Mouse (Mus musculus) heart, embryonic 11.5 days (tissue): ENCODE measurements around the gene Trim7. TPM values are rescaled to one million over a fixed set of nuclear protein-coding genes. Genes with fewer than 3 reads are reported as not detected.
A peak's percentile ranks its signal among the peaks of the same experiment; 100 is the strongest.

Source experiments
- ATAC-seq: fragments of 200-750 bp; cut with Nextera tagmentation; replicated peaks from 2 replicates; pipeline ENCODE4 v1.8.0; 2017; ENCODE audit warnings: moderate library complexity; ENCODE audit not compliant: insufficient number of reproducible peaks, low FRiP score, low TSS enrichment
- H3K27ac ChIP-seq: fragments of 300-500 bp; sonication (generic); 2 replicates; pipeline ENCODE4 v1.5.1; 2014; ENCODE audit warnings: mild to moderate bottlenecking, low read depth, low read length
- H3K27me3 ChIP-seq: fragments of 300-500 bp; sonication (generic); 2 replicates; pipeline ENCODE4 v1.6.1; 2014; ENCODE audit warnings: mild to moderate bottlenecking, low read length, mixed read lengths; ENCODE audit not compliant: control insufficient read depth, insufficient read depth
- H3K36me3 ChIP-seq: fragments of 300-500 bp; sonication (generic); 2 replicates; pipeline ENCODE4 v1.6.1; 2014; ENCODE audit warnings: mild to moderate bottlenecking, low read length, moderate library complexity, mixed read lengths; ENCODE audit not compliant: control insufficient read depth, insufficient read depth
- H3K4me1 ChIP-seq: fragments of 300-500 bp; sonication (generic); 2 replicates; pipeline ENCODE4 v1.6.1; 2014; ENCODE audit warnings: low read length; ENCODE audit not compliant: control insufficient read depth, insufficient read depth
- H3K4me2 ChIP-seq: fragments of 300-500 bp; sonication (generic); 2 replicates; pipeline ENCODE4 v1.6.1; 2014; ENCODE audit warnings: mild to moderate bottlenecking, moderate library complexity
- H3K4me3 ChIP-seq: fragments of 300-500 bp; sonication (generic); 2 replicates; pipeline ENCODE4 v1.5.1; 2014; ENCODE audit warnings: low read depth, low read length
- H3K9ac ChIP-seq: fragments of 300-500 bp; sonication (generic); 2 replicates; pipeline ENCODE4 v1.6.1; 2014; ENCODE audit warnings: mild to moderate bottlenecking, low read depth, low read length, moderate library complexity
- H3K9me3 ChIP-seq: fragments of 300-500 bp; sonication (generic); replicated peaks from 2 replicates; pipeline ENCODE4 v1.6.1; 2016; ENCODE audit warnings: low read length; ENCODE audit not compliant: control insufficient read depth
- WGBS: fragments of 180-500 bp; shearing (Covaris S2); extraction: QIAGEN DNeasy Blood & Tissue Kit; methylation state at CpG from one replicate; pipeline ENCODE4 v1.1.7; 2014; ENCODE audit not compliant: insufficient replicate concordance; 5-methylcytosine and 5-hydroxymethylcytosine counted together
- polyA plus RNA-seq: library from polyadenylated mRNA; unstranded; fragments of >200 nt; fragmentation: Nextera tagmentation; extraction: Ambion mirVana; gene quantifications from 2 replicates; pipeline ENCODE4 v1.2.1, GENCODE M21; 2014

Trim7 gene
- polyA plus RNA-seq, 1 experiment from 2014 or later = 0.43 TPM

DNA sequence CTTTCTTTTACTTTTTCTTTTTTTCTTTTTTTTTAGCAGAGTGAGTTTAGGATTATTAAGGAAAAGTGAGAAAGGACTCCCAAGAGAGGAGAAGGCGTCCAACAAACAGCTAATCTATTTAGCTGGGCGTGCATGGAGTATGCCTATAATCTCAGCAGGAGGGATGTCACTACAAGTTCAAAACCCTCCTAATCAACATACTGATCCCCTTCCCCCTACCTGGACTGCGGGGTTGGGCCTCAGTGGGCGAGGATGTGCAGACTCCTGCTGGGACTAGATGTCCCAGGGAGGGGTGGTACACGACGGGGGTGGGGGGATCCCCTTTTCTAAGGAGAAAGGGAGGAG, 784 bp downstream of the Trim7 start:
- Histone ChIP-seq H3K9me3 (0 out of 2 replicates have a peak, but pooled peaks cover 3% of the 10 kb centered on the region), H3K4me3 (peak overlapping the region; percentile 48), H3K27me3 (peaks cover 5% of the 10 kb centered on the region; the same call in 1 of the 2 replicates), H3K4me1 (0 out of 2 replicates have a peak, but pooled peaks cover 3% of the 10 kb centered on the region), H3K27ac (no peak overlapping the region), H3K4me2 (peak overlapping the region; percentile 66), H3K9ac (peak overlapping the region; percentile 65; the same call in 1 of the 2 replicates), H3K36me3 (no peaks in the 10 kb centered on the region)
- ATAC-seq = no peak
- 2% methylated on average over 6 of the region's 6 CpGs for WGBS

DNA sequence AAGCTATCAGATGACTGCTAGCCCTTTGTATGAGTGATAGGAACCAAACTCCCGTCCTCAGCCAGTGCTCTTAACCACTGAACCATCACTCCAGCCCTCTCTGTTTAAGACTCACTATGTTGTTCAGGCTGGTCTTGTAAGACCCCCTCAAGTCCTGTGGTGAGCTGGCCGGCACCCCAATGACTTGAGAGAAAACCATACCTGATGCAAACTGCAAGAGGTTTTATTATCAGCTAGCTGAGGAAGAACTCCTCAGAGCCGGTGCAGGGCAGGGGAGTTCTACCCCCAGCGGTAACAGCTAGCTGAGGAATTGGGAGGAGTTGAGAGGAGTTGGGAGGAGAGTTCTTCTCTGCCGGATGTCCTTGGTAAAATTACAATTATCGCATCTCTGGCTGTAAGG, 2.0 kb downstream of the Trim7 start:
- Histone ChIP-seq H3K9ac (no peak overlapping the region), H3K4me2 (no peak overlapping the region), H3K4me1 (0 out of 2 replicates have a peak, but pooled peaks cover 3% of the 10 kb centered on the region), H3K36me3 (no peaks in the 10 kb centered on the region), H3K4me3 (no peak overlapping the region), H3K27ac (no peak overlapping the region), H3K9me3 (0 out of 2 replicates have a peak, but pooled peaks cover 3% of the 10 kb centered on the region), H3K27me3 (peaks cover 5% of the 10 kb centered on the region; the same call in 1 of the 2 replicates)
- 64% methylated on average over 6 of the region's 6 CpGs for WGBS
- ATAC-seq = no peak

DNA sequence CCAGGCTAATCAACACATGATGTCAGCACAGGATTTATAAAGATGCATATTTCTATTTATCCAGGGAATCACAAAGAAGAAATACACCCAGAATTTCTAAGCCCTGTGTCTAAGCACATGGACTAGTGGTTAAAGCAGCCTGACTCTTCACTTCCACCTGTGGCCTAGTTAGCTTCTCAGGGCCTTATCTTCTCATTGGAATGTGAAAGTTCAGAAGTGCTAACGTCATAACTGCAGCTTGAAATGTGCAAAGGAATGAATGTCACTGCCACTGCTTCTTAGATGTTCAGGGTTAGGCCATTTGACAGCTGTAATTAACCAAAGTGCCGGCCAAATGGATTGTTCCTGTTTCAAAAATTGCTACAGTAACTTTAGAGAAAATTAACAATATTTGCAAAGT, 4.3 kb downstream of the Trim7 start:
- Histone ChIP-seq H3K4me1 (no peaks in the 10 kb centered on the region), H3K36me3 (no peaks in the 10 kb centered on the region), H3K27me3 (no peaks in the 10 kb centered on the region), H3K4me2 (no peak overlapping the region), H3K9ac (no peak overlapping the region), H3K27ac (no peak overlapping the region), H3K4me3 (no peak overlapping the region), H3K9me3 (0 out of 2 replicates have a peak, but pooled peaks cover 3% of the 10 kb centered on the region)
- no peak for ATAC-seq
- WGBS = 32% methylated on average over 2 of the region's 2 CpGs

DNA sequence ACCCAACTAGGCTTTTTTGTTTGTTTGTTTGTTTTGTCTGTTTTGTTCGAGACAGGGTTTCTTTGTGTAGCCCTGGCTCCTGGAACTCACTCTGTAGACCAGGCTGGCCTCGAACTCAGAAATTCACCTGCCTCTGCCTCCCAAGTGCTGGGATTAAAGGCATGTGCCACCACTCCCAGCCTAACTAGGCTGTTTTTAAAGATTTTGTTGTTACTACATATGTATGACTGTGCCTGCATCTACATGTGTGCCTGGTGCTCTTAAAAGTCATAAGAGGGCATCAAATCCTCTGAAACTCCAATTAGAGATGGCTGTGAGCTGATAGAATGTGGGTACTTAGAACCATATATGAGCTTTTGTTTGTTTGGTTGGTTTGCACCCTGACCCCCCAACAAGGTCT, 5.3 kb downstream of the Trim7 start:
- Histone ChIP-seq H3K9me3 (0 out of 2 replicates have a peak, but pooled peaks cover 3% of the 10 kb centered on the region), H3K36me3 (no peaks in the 10 kb centered on the region), H3K27ac (no peak overlapping the region), H3K4me3 (no peak overlapping the region), H3K9ac (no peak overlapping the region), H3K4me2 (no peak overlapping the region), H3K27me3 (no peaks in the 10 kb centered on the region), H3K4me1 (no peaks in the 10 kb centered on the region)
- WGBS = 75% methylated on average over 2 of the region's 2 CpGs
- ATAC-seq = no peak

DNA sequence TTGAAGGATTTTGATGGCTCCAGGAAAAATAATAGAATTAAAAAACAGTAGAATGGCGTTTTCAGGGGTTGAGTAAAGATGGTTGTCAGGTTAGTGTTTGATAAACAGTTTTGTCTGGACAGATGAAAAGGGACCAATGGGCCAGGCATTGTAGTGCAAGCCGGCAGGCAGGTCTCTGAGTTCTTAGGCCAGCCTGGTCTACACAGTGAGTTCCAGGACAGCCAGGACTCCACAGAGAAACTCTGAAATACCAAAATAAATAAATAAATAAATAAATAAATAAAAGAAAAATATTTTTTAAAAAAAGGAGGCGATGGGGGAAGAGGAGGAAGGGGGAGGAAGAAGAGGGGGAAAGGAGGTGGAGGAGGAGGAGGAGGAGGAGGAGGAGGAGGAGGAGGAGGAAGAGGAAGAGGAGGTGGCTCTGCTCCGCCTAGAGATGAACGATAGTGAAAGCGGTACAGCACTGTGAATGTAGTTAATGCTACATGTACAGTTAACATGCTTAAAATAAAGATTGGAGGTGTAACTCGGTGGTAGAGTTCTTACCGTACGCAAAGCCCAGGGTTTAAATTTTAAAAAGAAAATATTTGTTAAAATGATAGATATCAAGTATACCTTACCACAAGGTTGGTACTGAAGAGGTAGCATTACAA, 7.3 kb downstream of the Trim7 start:
- Histone ChIP-seq H3K36me3 (no peaks in the 10 kb centered on the region), H3K27ac (no peak overlapping the region), H3K4me1 (no peaks in the 10 kb centered on the region), H3K27me3 (no peaks in the 10 kb centered on the region), H3K9ac (no peak overlapping the region), H3K4me2 (peak overlapping the region; percentile 65), H3K4me3 (peak overlapping the region; percentile 63), H3K9me3 (no peaks in the 10 kb centered on the region)
- ATAC-seq = no peak
- WGBS = 34% methylated on average over 9 of the region's 9 CpGs

DNA sequence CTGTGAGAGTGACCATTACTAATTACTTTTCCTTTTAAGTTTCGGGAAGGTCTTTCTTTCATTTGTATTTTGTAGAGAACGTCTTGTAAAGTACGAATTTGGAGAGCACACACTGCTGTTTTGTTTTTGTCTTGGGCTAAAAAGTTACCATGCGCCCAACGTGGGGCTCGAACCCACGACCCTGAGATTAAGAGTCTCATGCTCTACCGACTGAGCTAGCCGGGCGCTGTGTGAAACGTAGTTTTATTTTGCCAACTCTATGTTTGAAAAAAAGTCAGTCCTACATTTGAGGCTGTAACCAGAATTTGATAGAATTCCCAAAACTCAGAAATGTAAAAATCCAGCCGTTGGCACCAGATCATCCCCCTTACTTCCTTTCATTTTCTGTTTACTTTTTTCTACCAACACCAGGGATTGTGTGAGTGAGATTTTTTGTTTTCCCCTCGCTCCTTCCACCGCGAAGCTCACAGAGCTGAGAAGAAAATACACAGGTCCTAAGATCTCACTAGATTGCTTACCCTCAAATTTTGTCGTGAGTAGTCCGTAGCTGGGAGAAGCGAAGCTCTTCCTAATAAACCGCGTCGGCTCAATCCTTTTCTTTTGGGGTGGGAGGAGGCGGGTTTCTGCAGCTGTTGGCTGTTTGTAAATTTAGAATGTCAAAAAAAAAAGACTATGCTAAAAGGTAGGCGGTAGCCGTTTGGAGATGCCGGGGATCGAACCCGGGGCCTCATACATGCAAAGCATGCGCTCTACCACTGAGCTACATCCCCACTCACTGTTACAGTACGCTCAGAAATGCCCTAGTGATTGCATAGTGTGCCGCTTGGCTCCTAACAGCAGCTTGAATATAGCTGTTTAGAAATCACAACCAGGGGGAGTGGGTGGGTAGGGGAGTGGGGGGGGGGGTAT, 8.0 kb downstream of the Trim7 start:
- Histone ChIP-seq H3K36me3 (no peaks in the 10 kb centered on the region), H3K4me1 (0 out of 2 replicates have a peak, but pooled peaks cover 3% of the 10 kb centered on the region), H3K4me2 (peak overlapping the region; percentile 65), H3K9me3 (no peaks in the 10 kb centered on the region), H3K4me3 (peak overlapping the region; percentile 63), H3K27ac (0 out of 2 replicates have a peak overlapping the region, but pooled peaks have one; percentile 12), H3K27me3 (no peaks in the 10 kb centered on the region), H3K9ac (peak overlapping the region; percentile 56)
- under 1% methylated on average over 30 of the region's 30 CpGs for WGBS
- ATAC-seq = peak; percentile 91

DNA sequence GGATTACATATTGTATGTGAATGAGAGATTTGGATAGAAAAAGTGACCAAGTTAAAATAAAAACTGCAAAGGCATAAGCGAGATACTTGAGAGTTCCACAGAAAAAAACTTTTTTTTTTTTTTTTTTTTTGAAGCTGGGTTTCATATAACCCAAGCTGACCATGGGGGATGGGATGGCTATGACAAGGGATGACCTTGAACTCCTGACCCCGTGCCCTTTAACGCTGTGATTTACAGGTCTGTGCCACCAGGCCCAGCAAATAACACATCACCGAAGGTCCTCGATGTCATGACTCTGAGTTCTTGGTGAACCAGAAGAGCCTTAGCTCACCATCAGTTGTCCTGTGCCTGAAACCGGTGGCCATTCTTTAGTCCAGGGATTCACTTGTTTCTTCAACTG, 10.0 kb downstream of the Trim7 start:
- no peak overlapping the region for H3K27ac ChIP-seq
- no peak overlapping the region for H3K9ac ChIP-seq
- ATAC-seq = no peak
- WGBS = 64% methylated on average over 6 of the region's 6 CpGs
- no peak overlapping the region for H3K4me2 ChIP-seq
- no peak overlapping the region for H3K4me3 ChIP-seq
- H3K27me3 ChIP-seq = 0 out of 2 replicates have a peak, but pooled peaks cover 4% of the 10 kb centered on the region
- H3K4me1 ChIP-seq = 0 out of 2 replicates have a peak, but pooled peaks cover 3% of the 10 kb centered on the region
- no peaks in the 10 kb centered on the region for H3K9me3 ChIP-seq
- no peaks in the 10 kb centered on the region for H3K36me3 ChIP-seq

DNA sequence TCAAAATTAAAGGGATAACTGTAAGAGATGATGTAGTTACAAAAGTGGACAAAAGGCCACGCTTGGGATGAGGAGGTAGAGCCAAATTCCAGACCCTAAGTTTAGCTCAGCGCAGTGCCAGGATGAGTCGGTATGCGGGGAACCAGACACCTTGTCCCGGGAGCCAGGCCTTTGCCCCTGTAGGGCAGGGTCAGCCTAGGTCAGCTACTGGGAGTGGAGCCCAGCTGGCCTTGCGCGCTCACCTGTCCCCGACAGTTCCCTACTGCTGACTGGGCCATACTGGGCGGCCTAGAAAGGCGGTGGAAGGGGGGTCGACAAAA, 11.0 kb downstream of the Trim7 start:
- Histone ChIP-seq H3K27me3 (0 out of 2 replicates have a peak, but pooled peaks cover 4% of the 10 kb centered on the region), H3K4me3 (peak overlapping the region; percentile 86), H3K9ac (peak overlapping the region; percentile 71), H3K27ac (no peak overlapping the region), H3K36me3 (no peaks in the 10 kb centered on the region), H3K4me1 (0 out of 2 replicates have a peak, but pooled peaks cover 3% of the 10 kb centered on the region), H3K4me2 (peak overlapping the region; percentile 93), H3K9me3 (no peaks in the 10 kb centered on the region)
- WGBS = 11% methylated on average over 11 of the region's 11 CpGs
- no peak for ATAC-seq
